Mouse (Mus musculus): ENCODE data around the gene Gm9903.

Gene Gm9903

DNA sequence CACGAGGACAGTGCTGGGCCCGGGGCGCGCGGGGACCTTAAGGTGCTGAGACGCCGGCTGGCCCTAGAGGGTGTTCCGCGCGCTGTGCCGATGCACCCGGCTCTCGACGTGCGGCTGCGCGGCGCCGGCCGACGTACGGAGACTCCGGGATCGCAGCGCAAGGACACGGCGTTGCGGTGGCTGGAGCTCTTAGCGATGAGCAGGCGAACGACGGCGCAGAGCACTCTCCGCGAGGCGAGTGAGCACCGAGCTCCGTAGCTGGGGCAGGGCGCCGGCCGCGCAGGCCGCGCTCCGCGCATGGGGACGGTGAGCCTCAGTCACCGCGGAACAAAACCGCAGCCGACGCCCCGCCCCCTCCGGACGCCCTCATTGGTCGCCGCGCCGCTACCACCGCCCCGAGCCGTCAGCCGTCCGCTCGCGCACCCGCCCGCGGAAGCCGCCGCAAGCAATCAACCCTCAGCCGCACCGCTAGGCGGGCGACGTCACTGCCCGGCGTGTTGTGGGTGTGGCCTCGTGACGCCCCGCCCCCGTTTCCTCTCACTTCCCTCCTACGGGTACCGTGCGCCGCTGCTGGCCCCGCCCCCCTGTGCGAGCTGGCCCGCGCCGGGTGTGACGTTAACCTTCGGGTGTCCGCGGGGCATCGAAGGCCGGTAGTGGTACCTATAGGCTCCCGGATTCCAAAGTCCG lies at the start of gene Gm9903, which contains the start of gene Fam53a:
TSS of gene Gm9903 (plus strand) at position 625 of the 687 bp plus-strand sequence.
TSS of gene Fam53a (minus strand) at position 335 of the 687 bp plus-strand sequence.
- DNase-seq (ENCODE audit: low read depth, low spot score) = peak; percentile 92

DNA sequence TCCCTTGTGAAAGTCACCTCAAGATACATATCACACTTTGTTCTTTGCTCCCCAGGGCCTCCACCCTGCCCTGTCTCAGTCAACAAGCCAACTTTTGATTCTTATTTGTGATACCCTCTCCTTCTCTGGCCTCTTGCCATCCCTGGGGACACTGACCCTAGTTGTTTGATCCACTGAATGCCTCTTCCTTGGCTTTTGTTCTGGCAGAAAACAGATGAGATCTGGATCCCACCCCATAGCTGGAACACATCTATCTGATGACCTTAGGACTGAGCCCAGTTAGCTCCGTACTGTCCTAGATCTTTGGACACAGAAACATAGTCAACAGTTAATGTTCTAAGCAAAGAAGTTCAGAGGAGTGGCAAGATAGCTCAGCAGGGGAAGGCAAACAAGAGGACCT lies 49.4 kb upstream of the Gm9903 start:
- no peak for DNase-seq (ENCODE audit: low read depth, low spot score)

DNA sequence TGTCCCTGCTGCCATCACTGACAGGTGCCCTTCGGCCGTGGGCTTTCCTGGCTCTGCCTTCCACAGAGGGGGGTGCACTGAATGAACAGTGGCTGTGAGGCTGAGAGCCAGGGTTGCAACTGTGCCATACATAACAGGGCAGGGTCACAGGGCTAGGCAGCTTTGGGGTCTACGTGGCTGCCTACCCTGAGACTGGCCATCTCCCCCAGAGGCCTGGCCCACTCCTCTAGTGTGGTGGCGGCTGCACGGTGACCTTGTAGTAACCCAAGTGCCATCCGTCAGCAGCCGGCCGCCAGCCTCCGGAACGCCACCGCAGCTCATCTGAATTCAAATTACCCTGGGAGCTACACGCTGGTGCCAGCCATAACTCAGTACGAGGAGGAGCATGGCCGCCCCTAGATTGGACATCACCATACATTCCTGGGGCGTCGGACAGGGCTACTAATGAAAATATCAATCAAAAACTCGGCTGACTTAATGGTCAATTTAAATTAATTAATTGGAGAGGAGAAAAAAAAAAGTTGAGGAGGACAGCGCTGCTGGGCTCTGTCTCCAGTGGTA lies 42.1 kb upstream of the Gm9903 start:
- DNase-seq (ENCODE audit: low read depth, low spot score) = no peak

DNA sequence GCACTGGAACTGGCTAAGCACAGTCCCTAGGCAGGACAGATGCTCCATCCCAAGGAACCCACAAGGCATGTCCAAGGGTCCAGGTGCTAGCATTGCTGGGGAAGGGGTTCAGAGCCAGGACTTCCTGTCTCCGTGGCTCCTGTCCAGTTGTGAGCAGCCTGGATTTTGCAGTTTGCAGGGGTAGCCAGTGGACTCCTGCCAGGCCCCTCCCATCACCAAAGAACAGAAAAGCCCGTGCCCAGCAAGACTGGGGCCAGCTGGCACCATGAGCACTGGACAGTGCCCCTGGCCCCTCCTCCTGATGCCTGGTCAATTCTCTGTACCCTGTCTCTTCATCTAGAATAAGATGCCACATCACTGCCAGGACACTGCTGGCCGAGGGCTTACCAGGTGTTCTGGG lies 41.7 kb upstream of the Gm9903 start:
- DNase-seq (ENCODE audit: low read depth, low spot score) = no peak

DNA sequence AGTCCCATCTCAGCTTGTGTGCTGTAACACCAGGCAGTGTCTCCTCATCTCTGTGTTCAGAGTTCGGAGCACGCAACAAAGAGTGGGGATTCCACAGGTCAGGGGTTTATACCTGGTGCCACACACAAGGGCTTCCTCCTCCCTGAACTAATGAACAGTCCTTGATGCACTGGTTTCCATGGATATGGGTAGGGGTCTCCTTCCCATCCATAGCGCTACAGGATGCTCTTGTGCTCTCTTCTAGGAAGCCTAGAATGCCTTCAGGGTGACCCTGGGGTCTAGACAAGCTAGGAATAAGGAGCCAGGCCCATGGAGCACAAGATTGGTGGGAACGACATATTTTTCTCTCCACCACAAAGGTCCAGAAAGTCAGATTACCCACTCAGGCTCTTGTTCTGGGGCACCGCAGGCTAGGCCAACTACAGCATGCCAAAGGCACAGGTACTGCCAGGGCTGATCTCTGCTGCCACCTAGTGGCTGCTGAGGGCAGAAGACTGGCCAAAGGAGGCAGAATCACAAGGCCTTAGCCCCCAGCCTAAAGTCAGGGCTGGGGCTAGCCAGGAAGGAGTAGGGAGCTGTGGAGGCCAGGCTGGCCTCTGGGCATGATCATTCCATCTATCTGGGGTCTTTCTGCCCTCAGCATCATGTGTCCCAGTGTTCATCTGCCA lies 40.4 kb upstream of the Gm9903 start:
- DNase-seq (ENCODE audit: low read depth, low spot score) = peak; percentile 39

DNA sequence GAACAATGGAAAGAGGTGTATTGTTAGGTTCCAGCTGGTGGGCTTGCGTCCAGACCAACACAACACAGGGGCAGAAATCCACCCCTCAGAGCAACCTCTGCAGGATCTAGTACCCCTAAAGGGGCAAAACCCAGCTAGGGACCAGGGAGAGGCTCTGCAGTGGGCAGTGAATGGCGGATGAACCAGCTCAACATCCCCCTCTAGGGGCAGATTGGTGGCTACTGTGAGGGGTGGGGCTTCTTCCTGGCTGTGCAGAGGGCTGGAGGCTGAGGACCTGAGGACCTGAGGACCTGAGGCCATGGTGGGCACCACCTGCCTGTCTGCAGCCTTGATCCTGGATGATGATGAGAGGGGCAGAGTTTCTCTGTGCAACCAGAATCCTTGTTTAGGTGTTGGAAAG lies 36.1 kb upstream of the Gm9903 start:
- DNase-seq (ENCODE audit: low read depth, low spot score) = no peak

DNA sequence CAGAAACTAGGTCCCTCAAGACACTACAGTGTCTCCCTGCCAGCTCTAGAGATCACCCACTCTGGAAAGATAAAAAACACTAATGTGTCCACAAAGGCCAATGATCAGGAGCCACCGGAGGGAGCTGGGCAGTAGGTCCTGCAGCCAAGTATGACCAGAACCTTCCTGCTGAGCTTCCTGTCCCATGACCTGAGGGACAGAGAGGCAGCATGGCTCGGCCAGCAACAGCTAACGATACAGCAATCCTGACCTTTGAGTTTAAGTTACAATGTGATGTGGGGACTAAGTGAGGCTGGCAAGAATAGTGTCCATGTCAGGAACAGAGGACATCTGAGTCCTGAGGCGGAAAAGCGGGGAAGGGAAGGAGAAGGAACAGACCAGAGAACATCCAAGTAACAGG lies 24.4 kb upstream of the Gm9903 start:
- DNase-seq (ENCODE audit: low read depth, low spot score) = no peak

DNA sequence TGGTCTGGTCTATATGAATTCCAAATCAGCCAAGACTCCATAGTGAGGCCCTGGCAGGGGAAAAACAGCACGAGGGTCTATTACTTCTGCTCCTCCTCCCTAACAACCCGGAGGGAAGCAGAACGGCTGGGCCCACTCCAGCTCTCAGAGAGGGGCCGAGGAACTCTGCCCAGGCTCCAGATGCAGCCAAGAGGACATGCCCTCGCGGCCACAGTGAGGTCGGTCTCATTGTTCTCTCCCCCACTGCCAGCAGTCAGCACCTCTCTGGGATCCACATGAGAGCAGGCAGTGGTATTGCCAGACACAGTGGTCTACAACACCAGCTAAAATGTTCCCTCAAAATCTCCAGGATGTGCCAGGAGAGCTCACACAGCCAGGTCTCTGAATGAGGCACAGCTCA lies 23.1 kb upstream of the Gm9903 start:
- no peak for DNase-seq (ENCODE audit: low read depth, low spot score)

DNA sequence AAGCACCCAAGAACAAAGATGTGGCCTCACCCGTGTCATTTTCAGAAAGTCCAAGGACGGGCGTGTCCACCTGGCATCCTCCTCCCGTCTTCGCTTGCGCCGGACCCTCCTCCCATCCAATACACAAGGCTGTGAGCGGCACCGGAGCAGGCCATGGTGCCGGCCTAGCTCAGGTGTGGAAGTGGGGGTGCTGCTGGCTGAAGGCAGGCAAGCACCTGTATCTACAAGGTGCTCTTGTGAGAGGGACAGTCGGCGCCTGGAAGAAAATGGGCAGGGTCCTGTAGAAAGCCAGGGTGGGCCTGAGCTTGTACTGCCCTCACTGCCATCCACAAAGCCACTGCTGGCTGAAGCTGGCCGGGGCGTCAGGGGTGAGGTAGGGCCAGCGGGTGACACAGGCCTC lies 22.3 kb upstream of the Gm9903 start:
- DNase-seq (ENCODE audit: low read depth, low spot score) = no peak

DNA sequence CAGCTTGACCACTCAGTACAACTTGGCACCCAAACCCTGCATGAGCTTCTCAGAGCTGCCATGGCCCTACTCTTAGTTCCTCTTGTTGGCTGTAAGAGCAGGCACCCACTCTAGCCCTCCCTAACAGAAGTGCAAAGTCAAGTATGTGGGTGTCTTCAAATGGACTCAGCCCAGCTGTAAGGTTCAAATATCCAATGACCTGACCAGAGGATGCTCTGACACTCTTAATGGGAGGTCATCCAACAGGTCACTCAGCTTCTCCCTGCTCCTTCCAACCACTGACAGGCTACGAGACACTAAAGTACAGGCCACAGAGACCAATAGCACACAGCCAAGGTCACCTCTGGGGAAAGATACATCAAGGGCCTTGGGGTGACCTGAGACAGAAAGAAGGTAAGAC lies 20.5 kb upstream of the Gm9903 start:
- DNase-seq (ENCODE audit: low read depth, low spot score) = no peak

DNA sequence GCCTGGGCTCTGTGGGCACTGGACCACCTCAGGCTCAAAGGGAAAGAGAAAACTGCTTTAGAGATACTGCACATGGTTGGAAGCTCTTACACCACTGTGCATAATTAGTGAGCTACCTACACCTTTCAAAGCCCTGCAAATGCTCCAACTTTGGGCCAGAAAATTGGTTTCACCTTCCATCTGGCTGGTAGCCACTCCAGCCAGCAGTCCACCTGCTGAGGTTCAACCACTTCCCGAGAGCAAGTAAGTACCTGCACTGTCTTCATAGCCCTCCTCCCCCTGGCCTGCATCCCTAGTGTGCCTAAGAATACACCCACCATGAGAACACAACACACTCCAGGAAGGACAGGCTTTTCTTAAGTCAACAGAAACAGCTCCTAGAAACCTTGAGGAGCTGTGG lies 17.9 kb upstream of the Gm9903 start:
- no peak for DNase-seq (ENCODE audit: low read depth, low spot score)

DNA sequence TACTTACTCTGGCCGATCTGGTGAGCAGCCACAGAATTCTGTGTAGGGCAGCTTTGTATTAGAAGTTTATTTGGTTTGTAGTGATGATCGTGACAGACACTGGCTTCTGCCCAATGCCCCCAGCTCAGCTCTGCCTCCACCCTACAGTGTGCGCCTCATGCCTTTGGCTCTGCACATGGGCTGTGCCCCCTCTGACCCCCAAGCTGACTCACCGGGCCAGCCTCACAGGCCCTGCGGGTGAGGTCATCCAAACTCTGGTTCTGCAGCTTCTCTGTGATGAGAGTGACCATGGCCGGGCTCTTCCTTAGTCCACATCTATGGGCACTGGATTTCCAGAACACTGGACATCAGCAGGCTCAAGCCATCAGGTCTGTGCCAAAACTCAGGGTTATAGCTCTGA lies 15.3 kb upstream of the Gm9903 start:
- no peak for DNase-seq (ENCODE audit: low read depth, low spot score)

DNA sequence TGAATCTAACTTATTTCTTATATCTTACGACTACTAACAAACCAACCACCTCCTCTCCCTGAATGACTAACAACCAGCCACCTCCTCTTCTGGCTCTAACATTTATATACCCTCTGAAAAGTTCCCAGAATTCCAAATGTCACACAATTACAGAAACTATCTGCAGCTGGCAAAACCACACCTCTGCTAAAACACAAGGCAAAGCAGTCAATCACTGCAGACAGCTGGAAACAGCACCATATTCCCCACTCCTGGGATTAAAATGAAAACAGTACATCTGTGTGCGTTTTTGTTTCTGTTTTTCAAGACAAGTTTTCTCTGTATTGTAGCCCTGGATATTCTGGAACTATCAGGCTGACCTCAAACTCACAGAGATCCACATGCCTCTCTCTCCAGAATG lies 7.1 kb upstream of the Gm9903 start:
- DNase-seq (ENCODE audit: low read depth, low spot score) = no peak

DNA sequence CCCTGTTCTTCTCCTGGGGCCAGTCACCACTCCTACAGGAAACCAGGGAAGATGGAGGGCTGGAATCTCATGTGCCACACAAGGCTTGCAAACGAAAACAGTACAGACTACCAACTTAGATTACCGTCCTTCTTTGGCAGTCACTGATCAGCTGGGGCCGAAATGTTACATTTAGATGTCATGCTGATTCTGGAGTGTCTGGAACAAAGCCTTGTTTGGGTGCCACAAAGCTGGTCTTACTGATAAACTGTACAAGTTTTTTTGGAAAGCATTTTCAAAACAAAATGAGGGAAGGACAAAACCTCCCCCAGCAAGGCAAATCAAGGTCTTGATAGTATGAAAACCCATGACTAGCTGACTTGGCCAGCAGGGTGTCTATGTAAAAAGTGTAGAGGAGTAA lies 6.0 kb upstream of the Gm9903 start:
- no peak for DNase-seq (ENCODE audit: low read depth, low spot score)

DNA sequence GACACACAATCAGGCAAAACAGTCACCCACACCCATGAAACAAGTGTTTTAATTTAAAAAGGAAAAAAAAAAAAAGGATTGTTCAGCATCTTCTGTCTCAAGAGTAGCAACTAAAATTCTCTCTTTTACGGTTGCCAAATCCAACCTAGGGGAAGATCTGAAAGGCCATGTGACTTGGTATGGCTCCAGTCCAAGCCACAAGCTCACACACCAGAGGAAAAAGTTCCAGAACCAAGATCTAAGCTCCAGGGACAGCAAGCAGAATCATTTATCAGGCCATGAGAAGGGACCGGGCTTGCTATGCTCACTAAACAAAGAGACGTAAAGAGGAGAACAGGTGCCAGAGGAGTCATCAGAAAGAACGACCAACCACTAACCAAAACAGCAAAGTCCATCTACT lies 1.8 kb upstream of the Gm9903 start:
- DNase-seq (ENCODE audit: low read depth, low spot score) = no peak

DNA sequence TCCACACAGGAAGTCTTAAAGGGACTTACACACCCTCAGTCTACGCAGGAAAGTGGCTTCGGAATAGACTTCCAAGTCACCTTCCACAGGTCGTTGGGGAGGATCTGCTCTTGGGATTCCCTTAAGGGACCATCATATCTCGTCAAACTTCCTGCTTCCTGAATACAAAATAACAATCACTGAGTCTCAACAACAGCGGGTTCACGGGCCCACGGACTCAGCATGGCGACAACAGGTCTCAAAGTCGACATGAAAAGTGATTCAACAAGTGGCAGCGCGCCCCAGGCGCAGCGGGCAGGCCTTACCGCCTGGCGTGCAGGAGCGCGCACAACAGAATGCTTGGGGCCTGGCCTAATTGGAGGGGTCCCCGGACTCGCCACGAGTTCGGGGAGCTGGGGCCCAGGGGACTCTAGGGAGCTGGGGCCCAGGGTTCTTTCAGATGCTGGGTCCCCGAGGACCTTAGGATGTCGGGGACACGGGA lies 865 bp upstream of the Gm9903 start:
- DNase-seq (ENCODE audit: low read depth, low spot score) = no peak

DNA sequence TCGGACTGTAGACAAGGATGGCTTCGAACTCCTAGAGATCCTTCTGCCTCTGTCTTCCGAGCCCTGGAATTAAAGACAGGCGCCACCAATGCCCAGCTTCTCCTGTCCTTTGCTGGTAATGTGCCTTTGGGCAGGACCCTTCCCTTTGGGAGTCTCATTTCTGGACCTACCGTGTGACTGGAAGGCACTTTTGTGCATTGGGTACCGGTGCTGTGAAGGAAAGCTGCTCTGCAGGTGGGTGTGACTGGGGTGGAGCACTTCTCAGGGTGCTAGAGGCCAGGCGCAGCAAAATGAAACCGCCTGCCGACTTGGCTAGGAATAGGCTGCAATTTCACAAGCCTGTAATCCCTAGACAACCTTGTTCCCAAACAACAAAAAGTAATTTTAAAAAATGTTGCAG lies 336 bp downstream of the Gm9903 start:
- no peak for DNase-seq (ENCODE audit: low read depth, low spot score)

DNA sequence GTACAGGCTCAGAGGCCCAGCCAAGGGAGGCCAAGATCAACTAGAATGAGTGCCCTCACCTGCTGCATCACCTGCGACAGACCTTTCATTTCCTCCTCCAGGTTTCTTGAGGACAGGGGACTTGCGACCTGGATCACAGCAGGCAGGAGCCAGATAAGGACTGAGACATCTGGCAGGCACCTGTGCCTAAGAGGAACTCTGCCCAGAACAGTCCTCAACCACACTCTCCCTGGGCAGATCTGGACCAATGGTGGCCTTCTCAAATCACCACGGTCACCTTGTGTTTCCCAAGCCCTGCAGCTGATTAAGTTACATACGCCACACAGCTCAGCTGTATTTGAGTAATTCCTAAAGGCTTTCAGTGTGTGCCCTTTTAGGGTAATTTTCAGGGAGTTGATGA lies 890 bp downstream of the Gm9903 start:
- no peak for DNase-seq (ENCODE audit: low read depth, low spot score)

DNA sequence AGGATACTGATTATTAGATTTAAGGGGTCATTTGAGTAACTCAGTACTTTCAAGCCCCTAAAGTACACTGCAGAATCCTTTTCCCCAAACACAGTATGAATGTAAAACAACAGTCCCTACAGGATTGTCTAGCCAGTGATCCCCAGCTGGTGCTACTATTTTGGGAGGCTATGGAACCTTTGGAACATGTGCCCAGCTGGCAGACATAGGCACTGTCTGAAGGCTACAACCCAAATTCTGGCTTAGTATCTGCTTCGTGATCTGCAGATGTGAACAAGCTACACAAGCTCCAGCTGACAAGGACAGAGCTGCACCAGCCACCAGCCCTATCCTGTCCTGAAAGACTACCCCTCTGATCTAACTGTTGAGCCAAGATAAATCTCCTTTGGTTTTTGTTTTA lies 2.8 kb downstream of the Gm9903 start:
- no peak for DNase-seq (ENCODE audit: low read depth, low spot score)

DNA sequence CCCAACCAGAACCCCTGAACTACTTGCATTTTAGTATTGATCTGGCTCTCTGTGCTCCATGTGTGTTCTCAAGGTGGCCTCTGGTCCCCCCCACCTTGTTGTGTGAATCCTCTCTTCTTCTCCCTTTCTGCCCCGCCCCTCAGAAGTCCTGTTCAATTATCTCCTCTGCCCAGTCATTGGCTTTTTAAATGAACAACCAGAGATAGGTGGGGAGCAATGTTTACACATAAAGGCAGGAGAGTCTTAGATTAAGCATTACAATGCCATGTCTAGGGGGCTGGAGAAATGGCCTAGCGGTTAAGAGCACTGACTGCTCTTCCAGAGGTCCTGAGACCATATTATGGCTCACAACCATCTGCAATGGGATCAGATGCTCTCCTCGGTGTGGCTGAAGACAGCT lies 5.6 kb downstream of the Gm9903 start:
- no peak for DNase-seq (ENCODE audit: low read depth, low spot score)

DNA sequence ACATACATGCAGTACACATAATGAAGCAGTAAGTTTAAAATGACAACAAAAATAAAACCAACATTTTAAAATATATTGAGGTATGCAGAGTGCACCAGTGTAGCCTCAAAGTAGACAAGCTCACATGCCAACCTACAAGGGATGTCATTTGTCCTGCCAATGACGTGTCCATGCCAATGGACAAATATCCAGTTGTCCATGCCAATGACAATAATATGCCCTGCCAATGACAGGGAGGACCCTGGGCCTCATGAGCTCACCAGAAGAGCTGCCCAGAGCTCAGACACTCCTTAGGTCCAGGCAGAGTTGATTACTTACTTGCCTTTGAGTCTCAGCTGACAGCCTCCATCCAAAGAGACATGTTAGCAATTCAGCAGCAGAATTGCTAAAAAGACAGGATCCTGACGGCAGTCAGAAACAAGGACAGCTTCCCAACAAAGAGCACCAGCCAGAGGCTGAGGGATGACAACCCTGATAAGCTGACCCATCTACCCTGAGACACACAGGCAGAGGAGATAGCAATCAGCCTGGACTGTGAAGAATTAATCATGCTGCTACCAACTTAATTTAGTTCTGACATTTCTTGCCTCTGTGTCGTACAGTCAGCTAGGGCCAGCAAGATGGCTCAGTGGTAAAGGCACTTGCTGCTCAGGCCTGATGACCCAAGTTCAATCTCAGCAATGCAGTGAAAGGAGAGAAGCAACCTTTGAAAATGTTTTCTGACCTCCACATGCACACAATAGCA lies 8.1 kb downstream of the Gm9903 start:
- DNase-seq (ENCODE audit: low read depth, low spot score) = no peak

DNA sequence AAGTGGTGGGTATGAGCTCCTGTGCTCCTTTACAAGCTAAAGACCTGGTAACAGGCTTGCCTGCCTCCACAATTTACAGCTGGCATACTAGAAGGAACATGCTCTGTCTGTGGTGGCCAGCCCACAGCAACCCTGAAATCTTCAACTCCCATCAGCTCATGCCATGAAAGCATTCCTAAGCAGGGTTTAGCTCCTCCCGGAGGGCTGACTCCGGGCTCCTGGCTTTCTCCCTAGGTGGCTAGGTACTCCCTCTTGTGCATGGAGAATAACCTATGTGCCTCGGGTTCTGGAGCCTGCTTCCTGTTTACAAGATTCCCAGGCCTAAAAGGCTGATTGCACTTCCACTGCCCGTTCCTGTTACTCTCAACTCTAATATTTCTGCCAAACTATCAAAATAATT lies 9.1 kb downstream of the Gm9903 start:
- no peak for DNase-seq (ENCODE audit: low read depth, low spot score)
